Mouse (Mus musculus): Measurements from ENCODE around the gene Zfp784. TPM values are rescaled to one million over a fixed set of nuclear protein-coding genes. Genes with fewer than 3 reads are reported as not detected.
A peak's percentile ranks its signal among the peaks of the same experiment; 100 is the strongest.

Zfp784 gene
- polyA plus RNA-seq, 1 experiment: 1.5 TPM

GRCm38 (mm10) chr7:5037026-5037425 lies 1.2 kb downstream of the Zfp784 start:
- H3K27me3 ChIP-seq (ENCODE audit: control insufficient read depth, insufficient read depth, insufficient read length): no peaks in the 10 kb centered on the region
- no peaks in the 10 kb centered on the region for H3K79me2 ChIP-seq (ENCODE audit: control insufficient read depth, insufficient read depth)
- peaks cover 12% of the 10 kb centered on the region for H3K36me3 ChIP-seq (ENCODE audit: control insufficient read depth, insufficient read depth)
- no peak overlapping the region for H3ac ChIP-seq (ENCODE audit: control insufficient read depth, insufficient read length)
- TF ChIP-seq MAX (IDR thresholded peaks at IDR 0.05; ENCODE audit: low read depth): no peak
- no peak for TF ChIP-seq REST (IDR thresholded peaks at IDR 0.05; ENCODE audit: insufficient read depth, insufficient read length)
- no peak for TF ChIP-seq E2F4 (IDR thresholded peaks at IDR 0.05; ENCODE audit: insufficient read depth)
- TF ChIP-seq TCF3 (IDR thresholded peaks at IDR 0.05; ENCODE audit: insufficient read length, low read depth): no peak
- no peak for TF ChIP-seq CEBPB (IDR thresholded peaks at IDR 0.05; ENCODE audit: insufficient read depth, poor library complexity, severe bottlenecking)
- TF ChIP-seq POLR2A (IDR thresholded peaks at IDR 0.05; ENCODE audit: insufficient read length, low read depth): no peak
- TF ChIP-seq MYOD1 (IDR thresholded peaks at IDR 0.05; ENCODE audit: control insufficient read depth in 1 of 3, insufficient read length in 2 of 3, low read depth in 2 of 3): no peak
- no peak for TF ChIP-seq POLR2AphosphoS2 (IDR thresholded peaks at IDR 0.05; ENCODE audit: insufficient read length, low read depth)
- TF ChIP-seq USF1 (IDR thresholded peaks at IDR 0.05; ENCODE audit: low read depth): no peak
- TF ChIP-seq SRF (IDR thresholded peaks at IDR 0.05; ENCODE audit: control insufficient read depth, insufficient read length, low read depth): no peak
- TF ChIP-seq MYOG (IDR thresholded peaks at IDR 0.05; ENCODE audit: control insufficient read depth in 1 of 3, insufficient read depth in 1 of 3, insufficient read length in 2 of 3, low read depth in 2 of 3): no peak
- no peak overlapping the region for H3K4me3 ChIP-seq
- H3K4me2 ChIP-seq (ENCODE audit: low read depth): no peak overlapping the region

GRCm38 (mm10) chr7:5036136-5036535 lies 2.1 kb downstream of the Zfp784 start:
- H3K4me3 ChIP-seq: no peak overlapping the region
- no peaks in the 10 kb centered on the region for H3K27me3 ChIP-seq (ENCODE audit: control insufficient read depth, insufficient read depth, insufficient read length)
- TF ChIP-seq MAX (IDR thresholded peaks at IDR 0.05; ENCODE audit: low read depth): no peak
- TF ChIP-seq E2F4 (IDR thresholded peaks at IDR 0.05; ENCODE audit: insufficient read depth): no peak
- TF ChIP-seq POLR2AphosphoS2 (IDR thresholded peaks at IDR 0.05; ENCODE audit: insufficient read length, low read depth): peak; percentile 35
- TF ChIP-seq USF1 (IDR thresholded peaks at IDR 0.05; ENCODE audit: low read depth): no peak
- H3K4me2 ChIP-seq (ENCODE audit: low read depth): no peak overlapping the region
- H3ac ChIP-seq (ENCODE audit: control insufficient read depth, insufficient read length): no peak overlapping the region
- H3K36me3 ChIP-seq (ENCODE audit: control insufficient read depth, insufficient read depth): peaks cover 12% of the 10 kb centered on the region
- H3K79me2 ChIP-seq (ENCODE audit: control insufficient read depth, insufficient read depth): no peaks in the 10 kb centered on the region

- Histone ChIP-seq H3K79me2 (ENCODE audit: control insufficient read depth, insufficient read depth) (no peaks in the 10 kb centered on the region), H3K36me3 (ENCODE audit: control insufficient read depth, insufficient read depth) (peaks cover 12% of the 10 kb centered on the region), H3K4me3 (no peak overlapping the region), H3ac (ENCODE audit: control insufficient read depth, insufficient read length) (no peak overlapping the region), H3K27me3 (ENCODE audit: control insufficient read depth, insufficient read depth, insufficient read length) (no peaks in the 10 kb centered on the region), H3K4me2 (ENCODE audit: low read depth) (no peak overlapping the region)
- TF ChIP-seq POLR2AphosphoS2 (IDR thresholded peaks at IDR 0.05; ENCODE audit: insufficient read length, low read depth): peak; percentile 55
- TF ChIP-seq MYOG (IDR thresholded peaks at IDR 0.05; ENCODE audit: control insufficient read depth in 1 of 3, insufficient read depth in 1 of 3, insufficient read length in 2 of 3, low read depth in 2 of 3): no peak
These were observed 2.6 kb downstream of the Zfp784 start for GRCm38 (mm10) chr7:5035628-5036027.

- H3K36me3 ChIP-seq (ENCODE audit: control insufficient read depth, insufficient read depth): peaks cover 12% of the 10 kb centered on the region
- H3K4me3 ChIP-seq: no peak within 1 kb of the TSS
- TF ChIP-seq TCF3 (IDR thresholded peaks at IDR 0.05; ENCODE audit: insufficient read length, low read depth): no peak
- no peak for TF ChIP-seq MYOG (IDR thresholded peaks at IDR 0.05; ENCODE audit: control insufficient read depth in 1 of 3, insufficient read depth in 1 of 3, insufficient read length in 2 of 3, low read depth in 2 of 3)
- TF ChIP-seq POLR2AphosphoS2 (IDR thresholded peaks at IDR 0.05; ENCODE audit: insufficient read length, low read depth): no peak
- no peak for TF ChIP-seq REST (IDR thresholded peaks at IDR 0.05; ENCODE audit: insufficient read depth, insufficient read length)
- TF ChIP-seq E2F4 (IDR thresholded peaks at IDR 0.05; ENCODE audit: insufficient read depth): no peak
- no peak for TF ChIP-seq MYOD1 (IDR thresholded peaks at IDR 0.05; ENCODE audit: control insufficient read depth in 1 of 3, insufficient read length in 2 of 3, low read depth in 2 of 3)
- no peak for TF ChIP-seq TCF12 (IDR thresholded peaks at IDR 0.05; ENCODE audit: insufficient read depth, poor library complexity, severe bottlenecking)
- no peak for TF ChIP-seq POLR2A (IDR thresholded peaks at IDR 0.05; ENCODE audit: insufficient read length, low read depth)
- TF ChIP-seq USF1 (IDR thresholded peaks at IDR 0.05; ENCODE audit: low read depth): no peak
- TF ChIP-seq CEBPB (IDR thresholded peaks at IDR 0.05; ENCODE audit: insufficient read depth, poor library complexity, severe bottlenecking): no peak
- TF ChIP-seq MAX (IDR thresholded peaks at IDR 0.05; ENCODE audit: low read depth): no peak
- TF ChIP-seq SRF (IDR thresholded peaks at IDR 0.05; ENCODE audit: control insufficient read depth, insufficient read length, low read depth): no peak
- no peak within 1 kb of the TSS for H3K4me2 ChIP-seq (ENCODE audit: low read depth)
- H3ac ChIP-seq (ENCODE audit: control insufficient read depth, insufficient read length): no peak within 1 kb of the TSS
- H3K27me3 ChIP-seq (ENCODE audit: control insufficient read depth, insufficient read depth, insufficient read length): no peaks in the 10 kb centered on the region
- H3K79me2 ChIP-seq (ENCODE audit: control insufficient read depth, insufficient read depth): no peaks in the 10 kb centered on the region
These were observed 4.4 kb downstream of the Zfp784 start, which contains the start of gene 4632433K11Rik for GRCm38 (mm10) chr7:5033818-5034217. 4632433K11Rik (plus strand) TSS chr7:5034118.

- no peaks in the 10 kb centered on the region for H3K79me2 ChIP-seq (ENCODE audit: control insufficient read depth, insufficient read depth)
- H3K4me3 ChIP-seq: no peak overlapping the region
- H3K36me3 ChIP-seq (ENCODE audit: control insufficient read depth, insufficient read depth): peaks cover 25% of the 10 kb centered on the region
- no peak overlapping the region for H3K4me2 ChIP-seq (ENCODE audit: low read depth)
- no peak overlapping the region for H3ac ChIP-seq (ENCODE audit: control insufficient read depth, insufficient read length)
- no peaks in the 10 kb centered on the region for H3K27me3 ChIP-seq (ENCODE audit: control insufficient read depth, insufficient read depth, insufficient read length)
- TF ChIP-seq REST (IDR thresholded peaks at IDR 0.05; ENCODE audit: insufficient read depth, insufficient read length): no peak
- no peak for TF ChIP-seq MAX (IDR thresholded peaks at IDR 0.05; ENCODE audit: low read depth)
- no peak for TF ChIP-seq MYOG (IDR thresholded peaks at IDR 0.05; ENCODE audit: control insufficient read depth in 1 of 3, insufficient read depth in 1 of 3, insufficient read length in 2 of 3, low read depth in 2 of 3)
- TF ChIP-seq POLR2AphosphoS2 (IDR thresholded peaks at IDR 0.05; ENCODE audit: insufficient read length, low read depth): peak; percentile 52
These were observed 6.8 kb downstream of the Zfp784 start for GRCm38 (mm10) chr7:5031496-5031895.

Data from myocyte (in vitro differentiated cells).